Mouse (Mus musculus) layer of hippocampus, adult 9-11 months (tissue): Measurements from ENCODE around the gene BC005537.
A peak's percentile ranks its signal among the peaks of the same experiment; 100 is the strongest.

Source experiments
- DNase-seq: peaks from one replicate; pipeline ENCODE4 v3.0.0; 2022

BC005537 gene

GRCm38 (mm10) chr13:24849318-24849717, 47.9 kb downstream of the BC005537 start:
- DNase-seq, result no peak

DNA sequence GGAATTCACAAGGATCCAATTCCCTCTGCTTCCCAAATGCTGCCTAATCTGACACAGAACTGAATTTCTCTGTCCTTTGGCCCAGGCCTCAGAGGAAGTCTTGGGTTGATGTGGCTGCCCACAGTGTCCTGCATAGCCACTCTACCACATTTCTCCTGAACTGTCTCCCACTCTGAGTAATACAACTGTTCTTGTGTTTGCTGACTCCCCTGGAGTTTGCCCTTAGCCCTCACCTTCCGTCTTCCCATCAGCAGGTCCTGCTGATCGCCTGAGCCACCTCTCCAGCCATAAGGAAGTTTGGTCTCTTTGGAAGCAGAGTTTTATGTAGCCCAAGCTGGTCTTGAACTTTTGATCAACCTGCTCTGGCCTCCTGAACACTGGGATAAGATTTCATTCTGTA, 50.5 kb downstream of the BC005537 start:
- DNase-seq, result no peak

GRCm38 (mm10) chr13:24852570-24852969, 51.1 kb downstream of the BC005537 start:
- DNase-seq, result no peak

- no peak for DNase-seq
Observed at GRCm38 (mm10) chr13:24859115-24859514, 57.7 kb downstream of the BC005537 start.

GRCm38 (mm10) chr13:24861084-24861483, 59.6 kb downstream of the BC005537 start:
- no peak for DNase-seq

- DNase-seq, result no peak
Observed at GRCm38 (mm10) chr13:24862021-24862420, 60.6 kb downstream of the BC005537 start.

- peak; percentile 17 for DNase-seq
Observed at GRCm38 (mm10) chr13:24862520-24862919, 61.1 kb downstream of the BC005537 start.
